Mouse (Mus musculus) neural tube, embryonic 10.5 days (tissue): ENCODE measurements at regions not wholly inside any gene's neighbourhood (a gene's known extent, or its start where the extent isn't known, plus 50 kb on each side); places are given as distances from the start of the nearest gene placed in this dataset.
A peak's percentile ranks its signal among the peaks of the same experiment; 100 is the strongest.
"Not testable (repeated sequence)": the region's sequence is repeated elsewhere in the genome, so short reads cannot be mapped to it uniquely, and the experiment has no call there.

Experiments
- DNase-seq: peaks from one replicate; pipeline ENCODE4 v3.0.0-alpha.2; 2017; ENCODE audit warnings: low spot score; ENCODE audit errors: extremely low spot score

DNA sequence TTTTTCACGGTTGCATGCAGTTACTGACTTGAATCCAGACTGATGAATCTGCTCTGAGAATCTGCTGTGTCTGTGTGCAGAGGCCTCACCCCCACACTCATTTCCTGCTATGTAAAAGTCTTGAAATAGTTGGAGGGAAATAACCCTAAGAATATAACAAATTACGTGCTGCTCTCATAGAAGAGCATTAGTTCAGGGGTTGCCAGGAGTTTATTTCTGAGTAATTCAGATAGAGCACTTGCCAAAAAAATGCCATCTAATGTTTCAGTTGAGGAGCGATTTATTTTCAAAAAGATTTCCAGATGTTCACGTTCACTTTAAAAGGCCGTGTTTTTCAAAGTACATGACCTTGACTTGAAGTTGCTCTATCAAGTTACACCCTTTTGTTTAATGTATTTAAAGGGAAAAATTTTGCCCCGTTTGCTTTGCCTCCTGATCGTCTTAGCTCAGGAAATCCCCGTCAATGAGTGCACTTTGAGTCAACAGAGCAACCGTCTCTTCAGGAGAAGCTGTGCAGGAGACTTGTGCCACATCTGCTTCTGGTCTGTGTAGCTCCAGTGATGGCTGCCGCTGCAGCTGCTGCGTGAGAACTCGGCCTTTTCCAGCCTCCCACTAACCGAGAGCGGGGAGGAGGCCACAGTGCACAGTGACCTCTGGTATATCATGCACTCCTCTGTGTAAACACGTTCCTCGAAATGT, 50.9 kb upstream of the Sec61g start:
- DNase-seq: peak; percentile 47

DNA sequence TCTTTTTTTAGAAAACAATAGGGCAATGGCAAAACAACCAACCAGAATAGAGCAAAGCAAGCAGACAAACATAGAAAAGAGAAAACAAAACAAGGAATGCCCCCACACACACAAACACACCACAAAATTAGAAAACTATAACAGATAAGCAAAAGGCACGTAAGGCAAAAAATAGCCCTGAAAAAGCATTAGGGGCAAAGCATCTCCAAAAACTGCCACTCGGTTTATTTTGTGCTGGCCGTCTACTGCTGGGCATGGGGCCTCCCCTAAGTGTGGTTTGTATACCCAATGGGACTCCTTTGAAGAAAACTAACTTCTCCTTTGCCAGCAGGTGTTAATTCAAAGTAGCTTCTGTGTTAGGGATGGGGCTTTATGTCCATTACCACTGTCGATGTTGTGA, 53.4 kb upstream of the Sec61g start:
- no peak for DNase-seq

DNA sequence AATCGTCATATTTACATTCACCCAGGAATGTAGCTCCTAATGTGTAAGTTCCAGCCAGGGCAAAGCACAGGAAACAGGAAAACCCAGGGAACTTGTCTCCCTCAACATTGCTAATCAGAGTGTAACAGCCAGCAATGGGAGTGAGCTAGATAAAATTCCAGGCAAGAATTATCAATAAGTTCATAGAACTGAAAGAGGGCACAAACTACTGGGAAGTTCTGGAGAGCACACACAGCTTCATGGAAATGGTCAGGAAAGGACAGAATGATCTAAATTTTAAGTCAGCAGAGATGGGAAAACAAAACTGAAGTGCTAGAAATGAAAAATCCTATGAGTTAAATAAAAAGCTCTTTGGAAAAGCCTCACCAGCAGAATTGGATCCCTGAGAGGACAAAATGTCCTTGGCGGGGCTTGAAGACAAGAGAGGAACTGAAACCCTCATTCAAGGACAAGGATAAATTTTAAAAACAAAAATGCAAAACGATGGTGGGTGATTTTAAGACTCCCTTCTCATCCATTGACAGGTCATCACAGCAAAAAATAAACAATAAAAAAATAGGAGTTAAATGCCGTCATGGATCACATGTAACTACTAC, 80.9 kb upstream of the Sec61g start:
- no peak for DNase-seq

DNA sequence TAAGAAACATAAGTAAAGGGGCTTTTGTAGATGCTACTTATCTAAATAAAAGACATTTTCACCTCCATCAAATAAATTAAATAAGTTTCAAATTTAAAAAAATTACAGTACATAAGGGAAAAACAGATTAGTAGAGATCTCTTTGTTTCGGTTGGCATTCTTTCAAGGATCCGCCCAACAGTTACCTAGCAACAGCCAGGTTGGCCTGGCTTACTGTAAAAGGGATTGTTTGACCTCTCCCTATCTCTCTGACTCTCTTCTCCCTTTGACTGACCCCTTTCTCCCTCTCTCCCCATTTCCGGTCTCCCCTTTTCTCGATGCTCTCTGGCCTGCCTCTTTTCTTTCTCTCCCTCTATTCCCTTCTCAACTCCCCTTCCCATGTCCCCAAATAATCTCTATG, 82.3 kb upstream of the Sec61g start:
- DNase-seq: no peak

DNA sequence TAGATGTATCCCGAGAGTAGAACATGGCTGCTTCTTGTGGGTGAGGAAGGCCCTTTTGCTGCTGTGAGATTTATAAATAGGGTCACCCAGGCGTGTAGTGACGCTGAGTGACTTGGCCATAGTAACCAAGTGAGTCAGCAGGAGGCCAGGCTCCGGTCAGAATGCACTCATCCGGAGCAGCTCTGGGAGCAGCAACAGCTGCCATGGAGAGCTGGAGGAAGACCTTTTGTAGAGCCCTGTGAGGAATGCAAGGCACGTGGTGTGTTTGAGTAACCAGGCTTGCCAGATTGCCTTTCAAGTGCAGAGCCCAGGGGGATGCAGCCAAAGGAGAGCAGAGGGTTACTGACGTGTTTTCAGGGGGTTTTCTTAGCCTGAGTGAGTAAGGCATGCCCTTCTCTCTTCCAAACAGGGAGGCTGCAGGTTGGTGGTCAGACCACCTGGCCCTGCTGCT, 83.2 kb upstream of the Sec61g start:
- DNase-seq: peak; percentile 81

DNA sequence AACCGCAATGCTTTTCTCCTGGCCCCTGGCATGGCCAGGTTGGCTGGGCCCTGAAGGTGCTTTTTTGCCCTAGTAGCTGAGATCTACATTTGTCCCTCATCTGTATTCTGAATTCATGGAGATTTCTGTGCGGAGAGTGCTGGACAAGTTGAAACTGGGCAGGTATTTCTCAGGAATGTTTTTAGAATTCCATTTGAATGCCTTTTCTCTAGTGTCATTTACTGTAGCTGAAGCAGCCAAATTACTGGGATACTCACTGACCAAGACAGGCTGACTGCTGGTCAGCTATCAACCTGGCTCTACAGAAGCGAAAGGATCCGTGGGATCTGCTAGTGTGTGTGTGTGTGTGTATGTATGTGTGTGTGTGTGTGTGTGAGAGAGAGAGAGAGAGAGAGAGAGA, 83.7 kb upstream of the Sec61g start:
- no peak for DNase-seq

DNA sequence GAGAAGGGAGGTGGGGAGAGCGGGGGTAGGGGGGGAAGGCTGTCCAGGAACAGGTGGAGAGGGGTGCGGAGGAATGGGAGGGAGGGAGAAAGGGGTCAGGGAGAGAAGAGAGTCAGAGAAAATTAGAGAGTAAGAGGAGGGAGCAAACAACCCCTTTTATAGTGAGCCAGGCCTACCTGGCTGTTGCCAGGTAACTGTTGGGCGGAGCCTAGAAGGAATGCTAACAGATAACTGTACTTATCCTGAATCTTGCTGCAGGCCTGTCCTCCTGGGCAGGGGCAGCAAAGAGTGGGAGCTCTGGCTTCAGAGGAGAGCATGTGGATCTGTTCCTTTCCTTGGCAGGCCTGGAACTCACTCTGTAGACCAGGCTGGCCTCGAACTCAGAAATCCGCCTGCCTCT, 84.5 kb upstream of the Sec61g start:
- no peak for DNase-seq

DNA sequence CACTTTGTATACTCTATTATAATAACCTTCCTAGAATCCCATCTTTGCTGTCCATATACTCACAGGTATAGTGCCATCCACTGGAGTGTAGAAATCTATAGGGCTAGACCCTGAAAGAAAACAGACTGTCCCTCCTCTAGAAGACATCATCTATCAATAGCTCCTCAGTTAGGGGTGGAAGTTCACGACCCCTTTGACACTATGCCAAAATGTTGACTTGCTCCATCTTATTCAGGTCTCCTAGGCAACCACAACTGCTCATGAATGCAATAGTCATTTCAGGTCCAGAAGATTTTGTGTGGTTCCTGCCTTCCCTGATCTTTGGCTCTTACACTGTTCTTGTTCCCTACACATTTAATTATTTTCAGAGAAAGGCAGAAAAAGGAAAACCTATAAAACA, 86.5 kb upstream of the Sec61g start:
- no peak for DNase-seq

DNA sequence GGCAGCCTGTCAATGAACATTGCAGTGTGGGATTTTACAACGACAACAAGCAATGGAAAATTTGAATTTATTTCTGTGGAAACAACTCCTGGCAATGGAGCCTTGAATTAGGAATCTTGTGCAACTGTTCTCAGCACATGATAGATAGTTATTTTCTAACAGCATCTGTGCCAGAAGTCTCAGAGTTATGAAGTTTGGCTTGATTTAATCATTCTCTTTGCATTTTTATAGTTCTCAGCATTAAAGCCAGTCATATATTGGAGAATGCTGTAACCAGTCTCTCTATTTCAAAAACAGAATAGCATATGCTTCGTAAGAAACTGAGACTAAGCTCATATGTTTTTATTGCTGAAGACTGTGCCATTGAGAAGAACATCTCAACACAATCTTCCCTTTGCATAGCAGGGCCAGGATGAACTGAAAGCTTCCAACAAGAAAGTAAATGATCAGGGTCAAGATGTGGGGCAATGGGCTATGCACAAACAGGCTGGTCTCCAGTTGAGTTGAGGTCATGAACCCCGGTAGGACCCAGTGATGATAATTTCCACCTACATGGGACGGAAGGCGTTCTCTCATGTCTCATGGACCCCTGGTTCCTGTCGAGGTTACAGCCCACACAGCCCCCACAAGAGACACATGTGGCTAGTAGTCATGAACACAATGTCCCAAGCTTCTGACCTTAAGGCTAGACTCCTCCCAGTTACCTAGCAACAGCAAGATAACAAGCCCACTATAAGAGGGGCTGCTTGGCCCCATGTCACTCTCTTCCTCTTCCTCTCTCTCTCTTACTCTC, 89.0 kb upstream of the Sec61g start:
- no peak for DNase-seq

DNA sequence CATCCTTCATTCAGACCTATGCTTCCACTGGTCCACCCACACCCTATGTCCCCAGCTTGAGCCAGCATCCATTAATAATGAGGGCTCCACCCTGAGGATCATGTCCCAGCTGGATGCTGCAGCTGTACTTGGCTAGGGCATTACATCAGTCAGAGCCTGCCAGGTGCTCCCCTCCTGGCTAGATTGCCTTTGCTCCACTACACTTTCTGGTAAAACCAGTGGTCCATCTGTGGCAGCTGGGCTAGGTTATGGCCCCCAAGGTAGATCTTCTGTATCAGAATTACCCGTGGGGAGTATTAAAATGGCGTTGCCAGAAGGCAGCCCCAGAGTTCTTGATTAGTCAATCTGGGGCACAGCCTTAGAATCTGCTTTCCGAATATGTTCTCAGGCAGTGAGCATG, 94.7 kb upstream of the Sec61g start:
- DNase-seq: no peak

DNA sequence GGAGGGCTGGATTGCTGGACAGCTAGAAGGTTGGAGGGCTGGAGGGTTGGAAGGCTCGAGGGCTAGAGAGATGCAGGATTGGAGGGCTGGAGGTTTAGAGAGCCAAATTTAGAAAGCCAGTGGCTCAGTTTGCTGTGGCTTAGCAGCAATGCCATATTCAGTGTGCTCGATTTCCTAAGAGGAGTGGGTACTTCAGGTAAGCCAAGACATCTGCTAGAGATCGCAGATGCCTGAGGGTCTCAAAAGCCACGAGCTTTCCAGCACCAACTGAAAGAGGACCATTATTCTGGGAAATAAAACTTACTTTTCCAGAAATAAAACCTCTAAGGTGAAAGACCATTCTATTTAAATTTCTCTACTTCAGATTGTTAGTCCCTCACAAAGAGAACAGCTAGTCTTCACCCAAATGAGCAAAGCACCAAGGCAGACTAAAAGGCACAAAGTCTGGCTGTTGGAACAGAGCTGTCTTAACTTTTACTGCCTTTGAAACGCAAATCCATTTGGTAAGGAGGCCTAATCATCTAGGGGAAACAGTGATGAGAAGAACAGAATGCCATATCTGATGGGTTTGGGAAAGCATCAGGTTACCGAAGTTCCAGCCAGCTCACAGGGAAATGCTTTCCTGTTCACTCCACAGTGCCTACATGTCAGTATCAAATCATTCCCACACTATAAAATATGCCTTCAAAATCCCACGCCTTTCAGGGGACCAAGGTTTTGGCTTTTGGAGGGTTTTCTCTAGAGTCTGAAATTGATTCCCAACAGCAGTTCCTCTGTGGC, 98.3 kb upstream of the Sec61g start:
- no peak for DNase-seq

DNA sequence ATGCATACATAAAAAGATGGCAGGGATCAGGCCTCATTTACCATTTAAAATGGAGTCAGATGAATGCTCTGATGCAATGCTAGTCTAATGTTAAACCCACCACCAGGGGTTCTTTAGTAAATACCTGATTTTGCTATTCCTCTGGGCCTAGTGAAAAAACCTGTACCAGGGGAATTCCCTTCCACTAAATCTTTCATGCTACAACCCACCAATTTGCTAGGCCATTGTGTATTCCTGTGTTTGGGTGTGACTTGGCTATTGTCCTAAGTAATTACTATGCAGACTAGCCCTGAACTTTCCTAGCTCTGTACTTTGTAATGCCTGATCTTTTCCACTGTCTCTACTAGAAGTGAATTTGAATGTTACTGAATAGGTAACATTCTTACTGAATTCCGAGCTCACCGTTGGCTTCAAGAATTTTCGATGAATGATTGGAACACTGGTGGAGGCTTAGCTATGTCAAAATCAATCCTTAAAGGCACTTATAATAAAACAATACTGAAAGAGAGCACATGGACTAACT, 99.7 kb upstream of the Sec61g start:
- not testable (repeated sequence) for DNase-seq

DNA sequence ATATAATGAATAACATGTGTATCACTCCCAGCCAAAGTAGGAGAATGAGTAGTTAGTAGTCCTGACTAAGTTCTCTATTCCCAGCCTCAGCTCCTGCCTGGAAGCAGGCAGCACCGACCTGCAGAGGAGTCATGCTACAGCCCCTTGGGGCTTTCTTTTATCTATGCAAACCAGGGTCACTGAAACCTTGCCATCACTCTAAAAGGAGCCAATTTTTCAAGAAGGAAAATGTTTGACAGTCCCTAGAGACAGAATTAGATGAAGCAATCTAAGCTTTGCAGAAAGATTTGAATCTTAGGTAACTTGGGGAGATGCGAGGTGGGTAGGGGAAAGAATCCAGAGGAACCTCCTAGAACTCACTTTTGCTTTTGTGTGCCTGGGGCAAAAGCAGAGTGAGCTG, 103.5 kb upstream of the Sec61g start:
- no peak for DNase-seq

DNA sequence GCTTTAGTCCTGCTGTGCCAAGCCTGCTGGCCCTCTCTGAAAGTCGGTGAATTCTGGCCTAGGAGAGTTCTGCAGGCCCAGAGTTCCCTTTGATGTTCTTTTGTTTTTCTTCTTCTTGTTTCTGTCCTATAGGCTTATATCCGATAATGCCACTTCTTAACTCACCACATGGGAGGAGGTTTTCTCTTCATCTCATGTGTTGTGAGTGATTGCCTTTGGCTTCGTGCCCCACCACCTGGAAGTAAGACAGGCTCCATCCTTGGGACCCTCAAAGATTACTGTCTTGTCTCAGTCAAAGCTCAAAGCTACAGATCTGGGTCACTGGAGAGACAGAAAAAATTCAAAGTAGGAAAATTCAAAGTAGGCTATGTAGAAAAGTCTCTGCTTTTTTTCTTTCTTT, 104.2 kb upstream of the Sec61g start:
- DNase-seq: no peak

DNA sequence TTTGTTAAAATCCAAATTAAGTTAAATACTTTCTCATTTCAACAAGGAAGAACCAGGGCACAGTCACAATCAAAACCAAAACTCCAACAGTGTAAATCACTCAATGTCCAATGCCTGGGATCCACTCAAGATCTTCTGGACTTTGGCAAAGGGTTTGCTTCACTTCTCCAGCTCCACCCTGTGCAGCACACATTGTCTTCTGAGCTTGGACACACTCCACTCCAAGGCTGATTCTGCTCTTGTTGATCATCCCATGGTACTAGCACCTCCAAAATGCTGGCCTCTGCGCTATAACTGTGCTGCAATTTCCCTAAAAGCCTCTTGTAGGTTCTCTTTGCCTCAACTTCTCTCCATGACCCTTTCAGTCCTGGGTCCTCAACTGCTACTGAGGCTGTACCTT, 111.5 kb upstream of the Sec61g start:
- DNase-seq: no peak

DNA sequence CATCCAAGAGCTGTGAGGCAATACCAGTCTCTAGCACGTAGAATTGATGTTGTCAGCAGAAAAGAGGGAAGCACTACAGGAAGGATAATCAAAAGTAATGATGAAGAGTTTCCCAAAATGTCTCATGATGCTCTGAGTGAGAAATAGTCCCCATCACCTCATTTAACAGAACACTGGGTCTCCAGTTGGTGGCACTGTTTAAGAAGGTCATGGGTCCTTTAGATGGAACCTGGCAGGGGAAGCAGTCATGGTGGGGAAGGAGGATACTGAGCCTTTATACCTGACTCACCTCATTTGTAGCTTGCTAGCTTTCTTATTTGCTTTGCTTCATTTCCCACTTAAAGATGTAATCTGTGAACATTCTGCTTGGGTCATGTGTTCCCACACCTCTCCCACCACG, 115.4 kb upstream of the Sec61g start:
- no peak for DNase-seq

DNA sequence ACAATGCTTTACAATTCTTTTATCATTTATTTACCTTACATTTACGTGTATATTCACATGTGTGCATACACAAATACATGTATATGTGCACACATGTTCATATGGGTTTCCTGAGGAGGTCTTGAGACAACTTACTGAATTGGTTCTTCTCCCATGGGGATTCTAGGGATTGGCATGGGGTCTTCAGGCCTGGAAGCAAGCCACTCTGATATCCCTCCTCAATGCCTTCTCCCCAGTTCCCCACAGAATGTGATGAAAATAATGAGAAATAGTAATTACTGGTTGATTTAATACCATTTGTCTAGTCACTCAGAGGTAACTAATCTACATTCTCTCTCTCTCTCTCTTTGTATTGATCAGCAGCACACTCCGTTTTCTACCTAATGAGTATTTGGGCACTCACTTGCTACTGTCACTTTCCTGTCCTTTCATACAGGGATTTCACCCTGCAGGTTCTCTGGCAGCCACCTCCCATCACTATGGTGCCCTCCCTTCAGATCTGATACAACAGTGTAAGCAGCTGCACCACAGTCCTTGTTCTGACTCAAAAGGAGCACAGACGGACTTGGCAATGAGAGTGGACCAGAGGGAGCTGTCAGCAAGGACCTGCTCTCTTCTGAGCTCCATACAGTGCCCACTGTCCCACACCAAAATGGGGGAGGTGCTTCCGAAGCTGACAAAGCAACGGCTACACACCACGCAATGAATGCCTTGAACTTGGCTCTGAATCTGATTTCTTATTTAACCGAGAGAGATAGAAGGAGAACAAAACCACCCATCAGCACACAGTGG, 119.2 kb upstream of the Sec61g start:
- DNase-seq: no peak

DNA sequence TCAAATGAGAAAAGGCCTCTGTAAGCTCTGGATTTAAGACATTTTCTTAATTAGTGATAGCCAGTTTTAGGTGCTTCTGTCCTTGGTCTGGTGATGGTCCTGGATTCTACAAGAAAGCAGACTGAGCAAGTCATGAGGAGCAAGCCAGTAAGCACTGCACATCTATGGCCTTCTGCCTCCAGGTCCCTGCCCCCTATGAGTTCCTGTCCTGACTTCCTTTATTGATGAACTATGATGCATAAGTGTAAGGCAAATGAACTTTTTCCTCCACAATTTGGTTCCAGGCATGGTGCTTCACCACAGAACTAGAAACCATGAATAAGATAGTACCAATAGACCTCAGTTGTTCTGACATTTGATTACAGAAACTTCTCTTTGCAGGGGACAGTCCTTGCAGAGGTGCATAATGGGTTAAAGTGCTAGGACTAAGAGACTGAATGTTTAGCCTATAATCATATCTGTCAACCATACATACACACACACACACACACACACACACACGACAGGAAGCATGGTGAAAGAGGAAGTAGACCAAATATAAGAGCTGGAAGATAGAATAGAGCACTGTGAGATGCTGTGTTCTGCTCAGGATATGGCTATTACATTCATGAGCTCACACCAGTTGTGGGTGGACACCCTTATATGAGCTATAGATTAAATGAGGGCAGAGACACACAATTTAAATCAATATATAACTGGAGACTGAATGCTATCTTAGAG, 121.3 kb upstream of the Sec61g start:
- no peak for DNase-seq

DNA sequence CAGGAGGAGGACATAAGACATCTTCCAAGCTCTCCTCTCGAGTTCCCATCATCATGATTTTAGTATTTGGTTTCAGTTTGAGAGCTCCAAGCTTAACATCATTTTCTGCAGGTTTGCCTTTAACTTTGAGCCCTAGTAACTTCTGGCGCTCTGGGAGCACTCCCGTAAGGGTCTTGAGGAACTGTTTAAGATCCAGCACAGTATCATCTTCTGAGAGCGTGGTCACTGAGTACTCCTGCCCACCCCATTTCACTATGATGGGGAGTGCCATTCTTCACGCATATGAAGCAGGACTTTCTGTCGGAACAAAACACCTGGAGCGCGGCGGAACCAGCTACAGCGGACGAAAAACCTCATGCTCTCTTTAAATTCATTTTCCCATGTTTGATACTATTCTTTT, 116.2 kb upstream of the Egfr start:
- DNase-seq: not testable (repeated sequence)

DNA sequence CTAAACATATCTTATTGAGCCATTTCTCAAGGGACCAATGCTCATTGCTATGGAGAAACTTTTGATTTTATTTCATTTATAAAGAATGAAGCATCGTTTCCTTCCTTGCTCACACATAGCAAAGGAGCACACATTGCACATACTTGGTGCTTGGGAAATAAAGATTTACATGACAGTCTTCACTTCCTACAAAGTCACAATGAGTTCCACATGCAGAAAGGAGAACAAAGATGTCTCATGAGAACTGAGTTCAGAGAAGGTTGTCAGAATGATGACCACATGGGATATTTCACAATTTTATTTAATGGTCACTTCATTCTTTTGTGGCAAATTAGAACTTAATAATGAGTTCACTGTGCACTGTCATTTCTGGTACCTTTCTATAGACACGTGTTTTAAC, 114.3 kb upstream of the Egfr start:
- no peak for DNase-seq
